Mouse (Mus musculus) midbrain, embryonic 13.5 days (tissue): ENCODE measurements around the gene Higd1b. TPM values are rescaled to one million over a fixed set of nuclear protein-coding genes. Genes with fewer than 3 reads are reported as not detected.

ENCODE experiments used
- ATAC-seq: fragments of 200-750 bp; cut with Nextera tagmentation; 2 replicates; pipeline ENCODE4 v1.8.0; 2017; ENCODE audit warnings: mild to moderate bottlenecking, moderate TSS enrichment, moderate library complexity
- H3K27ac ChIP-seq: fragments of 300-500 bp; sonication (generic); 2 replicates; pipeline ENCODE4 v1.5.1; 2015; ENCODE audit warnings: inconsistent platforms, mild to moderate bottlenecking, moderate library complexity
- H3K27me3 ChIP-seq: fragments of 300-500 bp; sonication (generic); 2 replicates; pipeline ENCODE4 v1.6.1; 2015; ENCODE audit warnings: mild to moderate bottlenecking, inconsistent platforms
- H3K36me3 ChIP-seq: fragments of 300-500 bp; sonication (generic); 2 replicates; pipeline ENCODE4 v1.6.1; 2015; ENCODE audit warnings: mild to moderate bottlenecking, inconsistent platforms
- H3K4me1 ChIP-seq: fragments of 300-500 bp; sonication (generic); replicated peaks from 2 replicates; pipeline ENCODE4 v1.6.1; 2015; ENCODE audit warnings: inconsistent platforms
- H3K4me2 ChIP-seq: fragments of 300-500 bp; sonication (generic); replicated peaks from 2 replicates; pipeline ENCODE4 v1.6.1; 2015; ENCODE audit warnings: moderate library complexity, mild to moderate bottlenecking, inconsistent platforms
- H3K4me3 ChIP-seq: fragments of 300-500 bp; sonication (generic); replicated peaks from 2 replicates; pipeline ENCODE4 v1.5.1; 2015; ENCODE audit warnings: mild to moderate bottlenecking, inconsistent platforms
- H3K9ac ChIP-seq: fragments of 300-500 bp; sonication (generic); replicated peaks from 2 replicates; pipeline ENCODE4 v1.6.1; 2015; ENCODE audit warnings: mild to moderate bottlenecking, inconsistent platforms
- H3K9me3 ChIP-seq: fragments of 300-500 bp; sonication (generic); 2 replicates; pipeline ENCODE4 v1.6.1; 2016; ENCODE audit warnings: mild to moderate bottlenecking, inconsistent platforms
- WGBS: fragments of 180-500 bp; shearing (Covaris S2); methylation state at CpG from one replicate; pipeline ENCODE4 v1.1.7; 2015; 5-methylcytosine and 5-hydroxymethylcytosine counted together
- polyA plus RNA-seq: library from polyadenylated mRNA; unstranded; fragments of >200 nt; fragmentation: Nextera tagmentation; extraction: Ambion mirVana; gene quantifications from 2 replicates; pipeline ENCODE4 v1.2.1, GENCODE M21; 2015

Gene Higd1b
- 2.8 and 3.0 TPM in 2 replicates for polyA plus RNA-seq

DNA sequence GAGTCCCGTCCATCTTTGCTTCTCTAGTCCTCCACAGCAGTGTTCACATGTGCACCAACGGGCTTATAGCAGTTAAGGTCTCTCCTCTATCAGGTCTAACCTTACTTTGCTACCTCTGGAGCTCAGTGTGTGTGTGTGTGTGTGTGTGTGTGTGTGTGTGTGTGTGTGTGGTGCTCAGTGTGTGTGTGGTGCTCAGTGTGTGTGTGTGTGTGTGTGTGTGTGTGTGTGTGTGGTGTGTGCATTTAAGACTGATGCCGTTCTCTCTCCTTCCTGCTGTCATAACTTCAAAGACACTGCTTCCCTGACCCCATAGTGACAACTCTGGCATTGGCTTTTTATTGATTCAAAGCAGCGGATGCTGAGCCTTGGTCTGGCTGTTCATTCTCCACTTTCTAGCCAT, at the start of gene Higd1b:
Gene Higd1b, plus strand, starts transcription at position 301 of the 400 bp plus-strand sequence.
- peaks cover 42% of the 10 kb centered on the region for H3K36me3 ChIP-seq
- no peaks in the 10 kb centered on the region for H3K9me3 ChIP-seq
- no peaks in the 10 kb centered on the region for H3K27me3 ChIP-seq
- H3K4me3 ChIP-seq = no peak within 1 kb of the TSS
- WGBS = 82% methylated on average over 4 of the region's 4 CpGs
- no peak within 1 kb of the TSS for H3K4me2 ChIP-seq
- no peak within 1 kb of the TSS for H3K27ac ChIP-seq
- no peak for ATAC-seq
- no peaks in the 10 kb centered on the region for H3K4me1 ChIP-seq
- H3K9ac ChIP-seq = no peak within 1 kb of the TSS

DNA sequence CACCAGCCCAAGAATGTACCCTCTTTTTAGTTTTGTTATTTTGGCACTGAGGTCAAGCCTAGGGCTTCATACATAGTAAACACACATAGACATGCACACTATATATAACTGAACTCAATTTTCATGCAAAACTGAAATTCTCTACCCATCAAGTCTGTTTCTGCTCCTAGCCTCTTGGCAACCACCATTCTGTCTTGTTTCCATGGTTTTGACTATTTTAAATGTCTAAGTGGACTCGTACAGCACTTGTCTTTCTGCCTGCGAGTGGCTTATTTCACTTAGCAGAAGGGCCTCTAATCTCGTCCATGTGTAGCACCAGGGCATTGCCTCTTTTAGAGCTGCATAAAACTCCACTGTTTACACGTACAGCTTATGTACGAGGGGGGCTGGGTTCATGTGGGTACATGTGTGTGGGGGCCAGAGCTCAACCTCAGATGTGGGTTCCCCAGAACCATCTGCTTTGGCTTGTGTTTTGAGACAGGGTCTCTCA, 47.9 kb upstream of the Higd1b start:
- H3K9me3 ChIP-seq = no peaks in the 10 kb centered on the region
- H3K27ac ChIP-seq = no peak overlapping the region
- H3K4me2 ChIP-seq = no peak overlapping the region
- H3K4me3 ChIP-seq = no peak overlapping the region
- ATAC-seq = no peak
- 0 out of 2 replicates have a peak, but pooled peaks cover 3% of the 10 kb centered on the region for H3K4me1 ChIP-seq
- no peaks in the 10 kb centered on the region for H3K36me3 ChIP-seq
- H3K27me3 ChIP-seq = no peaks in the 10 kb centered on the region
- no peak overlapping the region for H3K9ac ChIP-seq
- WGBS = 72% methylated on average over 5 of the region's 5 CpGs

GRCm38 (mm10) chr11:102791682-102792445, 43.8 kb upstream of the Higd1b start:
- Histone ChIP-seq H3K9me3 (no peaks in the 10 kb centered on the region), H3K36me3 (0 out of 2 replicates have a peak, but pooled peaks cover 4% of the 10 kb centered on the region), H3K4me2 (no peak overlapping the region), H3K4me3 (no peak overlapping the region), H3K9ac (no peak overlapping the region), H3K4me1 (0 out of 2 replicates have a peak, but pooled peaks cover 3% of the 10 kb centered on the region), H3K27ac (no peak overlapping the region), H3K27me3 (no peaks in the 10 kb centered on the region)
- ATAC-seq = no peak
- WGBS = 70% methylated on average over 14 of the region's 14 CpGs

- H3K4me1 ChIP-seq = 0 out of 2 replicates have a peak, but pooled peaks cover 3% of the 10 kb centered on the region
- 47% methylated on average over 8 of the region's 8 CpGs for WGBS
- H3K27ac ChIP-seq = no peak overlapping the region
- H3K27me3 ChIP-seq = no peaks in the 10 kb centered on the region
- no peaks in the 10 kb centered on the region for H3K9me3 ChIP-seq
- no peak for ATAC-seq
- H3K4me3 ChIP-seq = no peak overlapping the region
- H3K36me3 ChIP-seq = peaks cover 21% of the 10 kb centered on the region
- no peak overlapping the region for H3K9ac ChIP-seq
- H3K4me2 ChIP-seq = no peak overlapping the region
These were observed 41.5 kb upstream of the Higd1b start for GRCm38 (mm10) chr11:102794157-102794556.

DNA sequence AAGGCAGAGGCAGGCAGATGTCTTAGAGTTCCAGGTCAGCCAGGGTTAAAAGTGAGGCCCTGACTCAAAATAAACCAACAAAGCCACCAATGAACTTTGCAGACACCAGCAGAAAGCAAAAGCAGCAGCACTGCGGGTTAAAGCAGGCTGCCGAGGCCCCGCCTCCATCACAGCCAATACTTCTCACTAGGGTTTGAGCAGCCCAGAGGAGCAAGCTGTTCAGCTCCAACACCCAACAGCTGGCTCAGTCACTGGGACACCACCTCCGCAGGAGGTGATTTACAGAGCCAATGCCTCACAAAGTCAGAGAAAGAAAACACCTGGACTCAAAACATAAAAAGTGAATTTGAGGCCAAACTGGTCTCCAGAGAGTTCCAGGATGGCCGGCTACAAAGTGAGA, 32.2 kb upstream of the Higd1b start:
- H3K4me3 ChIP-seq = no peak overlapping the region
- H3K9ac ChIP-seq = no peak overlapping the region
- H3K27ac ChIP-seq = no peak overlapping the region
- 88% methylated on average over 5 of the region's 5 CpGs for WGBS
- H3K4me1 ChIP-seq = no peaks in the 10 kb centered on the region
- H3K27me3 ChIP-seq = no peaks in the 10 kb centered on the region
- H3K36me3 ChIP-seq = peaks cover 54% of the 10 kb centered on the region
- 0 out of 2 replicates have a peak, but pooled peaks cover 4% of the 10 kb centered on the region for H3K9me3 ChIP-seq
- H3K4me2 ChIP-seq = no peak overlapping the region
- ATAC-seq = no peak

- 79% methylated on average over 5 of the region's 5 CpGs for WGBS
- Histone ChIP-seq H3K36me3 (peaks cover 14% of the 10 kb centered on the region), H3K9me3 (0 out of 2 replicates have a peak, but pooled peaks cover 4% of the 10 kb centered on the region), H3K4me1 (peaks cover 4% of the 10 kb centered on the region; the same call in 1 of the 2 replicates), H3K4me3 (no peak overlapping the region), H3K4me2 (no peak overlapping the region), H3K9ac (no peak overlapping the region), H3K27me3 (no peaks in the 10 kb centered on the region), H3K27ac (no peak overlapping the region)
- no peak for ATAC-seq
These were observed 27.4 kb upstream of the Higd1b start for GRCm38 (mm10) chr11:102808246-102808645.

DNA sequence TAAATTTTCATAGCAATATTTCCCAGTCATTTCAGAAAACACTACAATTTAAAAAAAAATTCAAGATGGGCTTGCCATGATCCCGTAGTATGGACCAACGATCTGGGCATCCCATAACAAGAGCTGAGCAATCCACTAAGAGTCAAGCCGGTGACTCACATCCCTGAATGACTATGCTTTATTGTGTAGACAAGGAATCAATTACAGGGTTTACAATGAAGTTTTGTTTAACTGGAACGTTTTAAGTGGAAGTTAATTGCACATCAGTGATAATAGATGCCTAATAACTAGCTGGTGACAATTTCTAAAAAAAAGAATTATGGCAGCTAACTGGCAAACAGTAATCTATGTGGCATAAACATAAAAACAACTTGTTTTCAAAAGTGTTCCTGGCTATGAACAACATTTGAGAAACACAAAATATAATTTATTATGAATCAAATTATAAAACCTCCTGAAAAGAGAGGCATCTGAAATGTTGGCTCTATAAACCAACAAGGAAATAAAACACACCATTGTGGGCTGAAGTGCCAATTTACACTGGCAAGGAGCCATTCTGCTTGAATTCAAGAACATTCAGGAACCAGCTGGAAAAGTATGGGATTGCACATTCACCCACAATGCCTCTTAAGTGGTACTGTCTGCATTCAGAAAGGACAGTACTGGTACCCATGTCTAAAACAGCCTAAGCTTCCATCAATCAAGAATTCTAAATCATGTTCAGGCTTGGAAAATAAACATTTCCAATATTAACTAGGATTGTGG, 24.7 kb upstream of the Higd1b start:
- ATAC-seq = no peak
- no peaks in the 10 kb centered on the region for H3K36me3 ChIP-seq
- H3K27ac ChIP-seq = no peak overlapping the region
- peaks cover 23% of the 10 kb centered on the region for H3K4me1 ChIP-seq
- WGBS = 65% methylated on average over 4 of the region's 4 CpGs
- no peak overlapping the region for H3K9ac ChIP-seq
- no peak overlapping the region for H3K4me2 ChIP-seq
- H3K4me3 ChIP-seq = no peak overlapping the region
- no peaks in the 10 kb centered on the region for H3K27me3 ChIP-seq
- H3K9me3 ChIP-seq = no peaks in the 10 kb centered on the region

DNA sequence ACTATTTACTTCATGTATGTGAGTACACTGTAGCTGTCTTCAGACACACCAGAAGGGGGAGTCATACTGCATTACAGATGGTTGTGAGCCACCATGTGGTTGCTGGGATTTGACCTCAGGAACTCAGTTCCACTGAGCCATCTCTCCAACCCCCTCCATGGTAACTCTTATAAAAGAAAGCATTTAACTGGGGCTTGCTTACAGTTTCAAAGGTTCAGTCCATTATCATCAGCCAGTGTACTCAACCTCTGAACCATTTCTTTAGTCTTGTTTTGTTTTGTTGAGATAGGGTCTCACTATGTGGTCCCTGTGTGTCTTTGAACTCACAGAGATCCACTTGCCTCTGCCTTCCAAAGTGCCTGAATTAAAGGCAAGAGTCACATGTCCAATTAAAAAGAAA, 20.8 kb upstream of the Higd1b start:
- H3K4me3 ChIP-seq = no peak overlapping the region

DNA sequence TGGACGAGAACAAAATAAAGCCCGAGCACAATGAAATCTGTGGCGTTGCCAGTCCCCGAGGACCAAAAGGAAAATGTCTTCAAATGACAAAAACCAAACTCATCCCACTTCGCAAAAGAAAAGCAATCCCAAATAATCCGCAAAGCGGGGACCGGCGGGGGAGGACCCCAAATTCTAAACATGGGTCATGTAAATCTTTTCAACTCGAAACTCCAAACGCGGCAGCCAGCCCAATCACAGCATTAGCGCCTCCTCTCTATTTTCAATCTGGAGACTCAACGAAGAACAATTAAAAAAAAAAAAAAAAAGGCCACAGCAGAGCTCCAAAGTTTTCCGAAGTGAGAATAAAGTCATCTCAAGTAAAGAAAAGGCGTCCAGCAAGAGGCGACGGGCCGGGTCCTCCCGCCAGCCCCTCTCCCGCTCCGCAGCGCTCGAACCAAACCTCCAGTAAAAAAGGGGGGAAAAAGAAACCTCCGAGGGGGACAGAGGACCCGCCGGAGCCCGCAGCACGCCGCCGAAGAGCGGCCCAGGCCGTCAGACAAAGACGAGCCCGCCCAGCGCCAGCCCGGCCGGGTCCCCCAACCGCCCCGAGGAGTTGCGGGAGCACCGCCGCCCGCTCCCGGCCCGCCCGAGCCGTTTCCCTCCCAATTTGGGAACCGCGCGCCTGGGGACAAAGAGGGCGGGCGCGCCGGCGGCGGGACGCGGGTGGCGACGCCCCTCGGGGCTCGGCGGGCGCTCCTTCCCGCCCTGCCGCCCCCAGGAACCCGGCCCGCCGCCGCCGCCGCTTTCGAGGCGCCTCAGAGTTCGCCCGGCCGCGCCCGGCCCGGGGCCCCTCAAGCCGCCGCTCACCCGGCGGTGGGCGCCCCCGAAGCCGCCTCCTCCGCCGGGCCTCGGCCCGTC, 17.3 kb upstream of the Higd1b start:
- no peaks in the 10 kb centered on the region for H3K36me3 ChIP-seq
- ATAC-seq = peak; percentile 74
- no peaks in the 10 kb centered on the region for H3K9me3 ChIP-seq
- peak overlapping the region; percentile 91 for H3K4me2 ChIP-seq
- peak overlapping the region; percentile 86 for H3K4me3 ChIP-seq
- peaks cover 17% of the 10 kb centered on the region for H3K27me3 ChIP-seq
- H3K4me1 ChIP-seq = peaks cover 46% of the 10 kb centered on the region
- H3K27ac ChIP-seq = peak overlapping the region; percentile 96
- WGBS = under 1% methylated on average over 63 of the region's 92 CpGs
- peak overlapping the region; percentile 93 for H3K9ac ChIP-seq

More for the DNA sequence above, 20.8 kb upstream of the Higd1b start:
- Histone ChIP-seq H3K9me3 (no peaks in the 10 kb centered on the region), H3K4me2 (no peak overlapping the region), H3K9ac (no peak overlapping the region), H3K27me3 (no peaks in the 10 kb centered on the region), H3K27ac (no peak overlapping the region), H3K4me1 (peaks cover 46% of the 10 kb centered on the region), H3K36me3 (no peaks in the 10 kb centered on the region)
- no peak for ATAC-seq

GRCm38 (mm10) chr11:102819021-102819782, 16.4 kb upstream of the Higd1b start, which contains the start of gene Gjc1:
TSS of gene Gjc1 (minus strand) at chr11:102819700.
- Histone ChIP-seq H3K9me3 (no peaks in the 10 kb centered on the region), H3K4me1 (peaks cover 38% of the 10 kb centered on the region), H3K27me3 (peaks cover 17% of the 10 kb centered on the region), H3K4me3 (peak within 1 kb of the TSS; percentile 86), H3K9ac (peak within 1 kb of the TSS; percentile 93), H3K4me2 (peak within 1 kb of the TSS; percentile 91), H3K27ac (peak within 1 kb of the TSS; percentile 96), H3K36me3 (no peaks in the 10 kb centered on the region)
- ATAC-seq = peak; percentile 88
- WGBS = under 1% methylated on average over 74 of the region's 97 CpGs
